Mouse (Mus musculus) G1E (cell line): ENCODE results near the gene Ccnl1. TPM values are rescaled to one million over a fixed set of nuclear protein-coding genes. Genes with fewer than 3 reads are reported as not detected.

Experiments
- ATAC-seq: 2 replicates; pipeline ENCODE4 v1.8.0; 2016; ENCODE audit warnings: mild to moderate bottlenecking; ENCODE audit not compliant: insufficient number of reproducible peaks, poor library complexity, low FRiP score, severe bottlenecking; ENCODE audit errors: extremely low read depth
- DNase-seq: peaks from one replicate; pipeline ENCODE4 v3.0.0; 2012; ENCODE audit warnings: low spot score
- H3K27me3 ChIP-seq: 2 replicates; pipeline ENCODE4 v1.6.1; 2012; ENCODE audit warnings: mild to moderate bottlenecking, low read length, inconsistent platforms; ENCODE audit not compliant: insufficient read depth
- H3K36me3 ChIP-seq: replicated peaks from 2 replicates; pipeline ENCODE3; 2012; ENCODE audit warnings: mild to moderate bottlenecking, inconsistent platforms
- H3K4me1 ChIP-seq: 2 replicates; pipeline ENCODE4 v1.6.1; 2012; ENCODE audit warnings: low read depth, low read length, inconsistent platforms, mixed read lengths; ENCODE audit not compliant: insufficient read depth
- H3K4me3 ChIP-seq: 2 replicates; pipeline ENCODE4 v1.5.1; 2012; ENCODE audit warnings: low read depth, mild to moderate bottlenecking, inconsistent platforms, low read length, moderate library complexity, mixed read lengths
- H3K9me3 ChIP-seq: replicated peaks from 2 replicates; pipeline ENCODE4 v1.6.1; 2012; ENCODE audit warnings: inconsistent platforms
- CTCF ChIP-seq: IDR thresholded peaks from 2 replicates; pipeline ENCODE4 v1.5.1; 2012; ENCODE audit warnings: low read depth, low read length, inconsistent platforms, mixed read lengths
- GATA1 ChIP-seq: IDR thresholded peaks from 2 replicates; pipeline ENCODE4 v1.6.1; 2012; ENCODE audit warnings: borderline replicate concordance, low read length, inconsistent platforms, mixed read lengths
- GATA2 ChIP-seq: IDR thresholded peaks from 2 replicates; pipeline ENCODE4 v1.6.1; 2012; ENCODE audit warnings: low read depth, low read length, inconsistent platforms, borderline replicate concordance
- POLR2AphosphoS5 ChIP-seq: IDR thresholded peaks from 2 replicates; pipeline ENCODE4 v1.6.1; 2012; ENCODE audit warnings: low read depth, low read length, inconsistent platforms; ENCODE audit not compliant: insufficient replicate concordance
- TAL1 ChIP-seq: conservative IDR thresholded peaks from 2 replicates; pipeline ENCODE4 v1.6.1; 2012; ENCODE audit warnings: low read depth, low read length, inconsistent platforms, mixed read lengths
- polyA plus RNA-seq: library from polyadenylated mRNA; stranded (reverse); fragments of >175 nt; gene quantifications from 2 replicates; pipeline ENCODE4 v1.2.3, GENCODE M21; 2012
- total RNA-seq, 2 experiments: library from RNA; stranded (forward) in 1 of 2; stranded (reverse) in 1 of 2; fragments of 200-1000 nt in 1 of 2; fragments of >200 nt in 1 of 2; fragmentation: Nextera tagmentation in 1 of 2; gene quantifications; 2 replicates each; pipeline ENCODE4 v1.2.3; 2014 to 2017

Ccnl1 gene
- total RNA-seq (2014; fragmentation: Nextera tagmentation) (176 and 227 TPM in 2 replicates), total RNA-seq (2017) (148 and 167 TPM in 2 replicates), polyA plus RNA-seq (30.5 and 37.1 TPM in 2 replicates)

DNA sequence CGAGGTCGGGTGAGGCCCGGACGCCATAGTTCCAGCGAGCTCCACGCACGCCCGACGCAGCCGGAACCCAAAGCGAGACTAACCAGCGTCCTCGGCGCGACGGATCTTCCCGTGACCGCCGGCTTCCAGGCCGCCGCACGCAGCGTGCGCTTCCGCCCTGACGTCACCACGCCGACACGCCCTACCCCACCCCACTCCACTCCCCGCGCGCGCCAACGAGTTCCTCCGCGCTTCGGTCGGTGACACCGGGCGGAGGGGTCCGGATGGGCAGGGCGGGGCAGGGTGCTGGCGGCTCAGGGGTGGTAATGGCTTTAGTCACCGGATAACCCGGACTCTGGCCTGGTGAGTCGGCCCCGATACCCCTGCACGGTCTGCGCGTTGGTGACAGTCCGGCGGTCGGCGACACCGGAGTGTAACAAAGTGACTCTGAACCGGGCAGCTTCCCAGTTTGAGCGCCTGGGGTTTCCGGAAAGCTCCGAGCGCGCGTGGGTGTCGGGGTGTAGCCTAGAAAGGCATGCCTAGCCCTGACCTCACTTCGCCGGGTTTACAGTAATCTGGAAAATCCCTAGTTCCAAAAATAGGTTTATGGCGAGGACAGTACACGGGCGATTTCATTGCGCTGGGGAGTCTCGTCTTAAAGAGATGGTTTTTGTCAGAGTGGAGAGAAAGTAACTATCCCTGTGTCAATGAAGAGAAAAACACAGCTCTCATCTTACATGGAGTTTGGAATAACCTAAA, at the start of gene Ccnl1:
TSS of gene Ccnl1 (minus strand) at position 148 of the 738 bp plus-strand sequence.
- ATAC-seq = peak; percentile 84

GRCm38 (mm10) chr3:66004989-66005388, 46.9 kb upstream of the Ccnl1 start:
- ATAC-seq (no peak), DNase-seq (no peak)
- no peaks in the 10 kb centered on the region for H3K4me1 ChIP-seq
- H3K9me3 ChIP-seq = 0 out of 2 replicates have a peak, but pooled peaks cover 2% of the 10 kb centered on the region
- no peak for TF ChIP-seq TAL1
- no peak for TF ChIP-seq GATA1
- TF ChIP-seq CTCF = no peak
- no peak for TF ChIP-seq GATA2
- no peak for TF ChIP-seq POLR2AphosphoS5
- H3K4me3 ChIP-seq = no peak overlapping the region
- no peaks in the 10 kb centered on the region for H3K36me3 ChIP-seq
- peaks cover 5% of the 10 kb centered on the region for H3K27me3 ChIP-seq

More for the DNA sequence above, at the start of gene Ccnl1:
- peak; percentile 80 for DNase-seq
- TF ChIP-seq CTCF (no peak), POLR2AphosphoS5 (no peak), GATA1 (no peak), TAL1 (no peak), GATA2 (no peak)
- Histone ChIP-seq H3K27me3 (no peaks in the 10 kb centered on the region), H3K9me3 (no peaks in the 10 kb centered on the region), H3K36me3 (peaks cover 35% of the 10 kb centered on the region), H3K4me3 (peak within 1 kb of the TSS; percentile 99), H3K4me1 (peaks cover 45% of the 10 kb centered on the region)

DNA sequence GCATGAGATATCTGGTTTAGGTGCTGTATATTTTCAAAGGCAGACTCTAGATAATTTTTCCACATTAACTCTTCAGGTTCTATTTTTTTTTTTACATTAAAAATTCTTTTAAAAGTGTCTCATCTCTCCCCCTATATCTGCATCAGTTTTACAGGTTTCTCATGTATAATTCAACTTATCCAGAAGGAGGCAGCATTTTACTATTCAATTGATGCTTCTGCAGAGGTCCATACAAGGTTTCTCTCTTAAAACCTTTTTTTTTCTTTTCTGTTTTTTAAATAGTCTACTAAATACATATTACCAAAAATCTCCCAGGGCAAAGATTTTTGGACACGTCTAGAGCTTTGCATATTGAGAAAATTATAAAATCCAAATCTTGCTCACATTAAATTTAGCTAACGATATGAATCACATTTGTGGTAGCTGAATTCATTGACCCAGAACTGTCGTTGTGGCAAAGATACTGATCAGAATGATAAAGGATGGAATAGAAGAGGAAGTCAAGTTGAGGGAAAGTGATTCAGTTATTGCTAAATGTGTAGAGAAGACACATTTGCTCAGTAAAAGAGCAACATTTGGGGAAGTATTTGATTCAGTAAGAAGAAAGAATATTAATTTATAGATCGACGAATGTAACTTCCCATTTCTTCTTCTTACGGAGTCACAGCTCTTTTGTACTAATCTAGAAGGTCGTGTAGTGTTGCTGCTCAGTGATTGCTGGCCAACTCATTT, 46.3 kb upstream of the Ccnl1 start:
- no peak for ATAC-seq
- no peak for DNase-seq

DNA sequence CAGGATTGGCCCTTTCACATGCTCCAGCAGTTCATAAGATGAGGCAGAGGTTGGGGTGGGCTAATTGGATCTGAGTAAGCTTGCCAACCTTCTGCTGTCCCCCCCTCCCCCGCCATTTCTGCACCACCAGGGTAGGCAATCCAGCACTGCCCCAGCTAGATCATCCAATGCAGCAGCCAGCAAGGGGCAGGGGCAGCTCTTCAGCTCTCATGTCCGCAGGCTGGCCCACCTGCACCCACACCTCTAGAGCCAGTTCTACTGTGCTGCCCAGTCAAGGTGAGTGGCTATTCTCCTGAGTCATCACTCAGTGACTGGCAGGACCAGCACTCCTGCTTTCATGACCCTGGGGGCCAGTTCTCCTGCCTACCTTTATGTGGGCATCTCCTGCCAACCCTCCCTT, 42.4 kb upstream of the Ccnl1 start:
- DNase-seq (no peak), ATAC-seq (no peak)
- Histone ChIP-seq H3K27me3 (peaks cover 5% of the 10 kb centered on the region; the same call in 1 of the 2 replicates), H3K9me3 (0 out of 2 replicates have a peak, but pooled peaks cover 2% of the 10 kb centered on the region), H3K4me3 (no peak overlapping the region), H3K36me3 (no peaks in the 10 kb centered on the region), H3K4me1 (no peaks in the 10 kb centered on the region)
- no peak for TF ChIP-seq GATA1
- no peak for TF ChIP-seq CTCF

More for the DNA sequence above, 46.3 kb upstream of the Ccnl1 start:
- Histone ChIP-seq H3K9me3 (0 out of 2 replicates have a peak, but pooled peaks cover 2% of the 10 kb centered on the region), H3K36me3 (no peaks in the 10 kb centered on the region), H3K27me3 (peaks cover 5% of the 10 kb centered on the region), H3K4me1 (no peaks in the 10 kb centered on the region), H3K4me3 (no peak overlapping the region)
- no peak for TF ChIP-seq GATA1
- no peak for TF ChIP-seq TAL1

DNA sequence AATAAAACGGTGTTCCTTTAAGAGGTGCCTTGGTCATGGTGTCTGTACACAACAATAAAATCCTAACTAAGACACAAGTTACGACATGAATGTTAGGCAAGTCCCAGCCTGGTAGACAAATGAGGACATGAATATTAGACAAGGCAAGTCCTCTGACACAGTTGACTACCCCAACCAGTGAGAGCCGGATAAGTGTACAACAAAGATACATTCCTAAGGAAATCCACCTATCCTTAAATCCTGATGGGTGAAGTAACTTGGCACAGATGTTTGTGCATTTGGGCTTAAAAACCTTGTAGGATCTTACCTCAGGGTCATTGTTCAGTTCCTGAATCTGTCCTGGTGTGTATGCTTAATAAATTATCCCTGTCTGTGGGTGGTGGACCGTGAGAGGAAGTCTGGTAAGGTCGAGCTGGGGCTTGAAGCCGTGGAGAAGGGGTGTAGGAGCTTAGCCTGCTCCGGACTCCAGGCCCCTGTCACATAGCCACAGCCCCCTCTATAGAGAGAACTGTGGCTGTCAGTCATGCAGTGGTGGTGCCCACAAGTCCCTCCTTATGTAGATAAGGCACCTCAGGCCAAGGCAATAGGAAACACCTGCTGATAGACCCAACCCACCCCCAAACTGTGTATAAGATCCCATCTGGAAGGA, 39.4 kb upstream of the Ccnl1 start:
- no peak for DNase-seq
- ATAC-seq = no peak
- Histone ChIP-seq H3K36me3 (no peaks in the 10 kb centered on the region), H3K4me1 (no peaks in the 10 kb centered on the region), H3K9me3 (0 out of 2 replicates have a peak, but pooled peaks cover 2% of the 10 kb centered on the region), H3K4me3 (no peak overlapping the region), H3K27me3 (peaks cover 17% of the 10 kb centered on the region; the same call in 1 of the 2 replicates)
- TF ChIP-seq GATA1 (no peak), GATA2 (no peak), POLR2AphosphoS5 (no peak), TAL1 (no peak)
